9 mouse cellular contexts compared by ENCODE assay signal in the genomic region with DNA sequence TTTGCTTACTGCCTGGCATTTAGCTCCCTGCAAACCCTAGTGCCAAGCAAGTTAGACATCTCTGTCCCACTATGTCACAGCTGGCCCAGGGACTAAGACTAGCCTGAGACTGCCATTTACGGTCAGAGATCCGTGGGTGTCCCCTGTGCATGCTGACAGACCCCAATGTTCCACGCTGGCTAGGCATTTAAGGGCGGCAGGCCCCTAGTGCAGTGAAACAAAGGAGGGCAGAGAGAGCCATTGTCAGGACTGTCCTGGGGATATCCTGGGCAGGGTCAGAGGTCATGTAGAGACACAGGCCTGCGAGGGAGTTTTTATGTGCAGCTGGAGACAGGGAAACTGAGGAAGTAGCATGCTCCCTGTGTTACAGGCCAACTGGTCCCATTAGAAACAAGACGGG. TPM values are rescaled to one million over a fixed set of nuclear protein-coding genes. Genes with fewer than 3 reads are reported as not detected.
DNase-seq lines count a peak whose midpoint lies in the region; ATAC-seq lines count a peak whose summit lies in the region.
"Had no signal": no experiment of that assay in that cellular context is flagged by ENCODE, and none has a peak within 500 bp of the region (broad histone marks: within the 10 kb centered on the region; RNA-seq: fewer than 3 reads in every experiment).

No protein-coding gene starts in this region.

- no peaks in the 10 kb centered on the region for H3K9me3 ChIP-seq in heart, embryonic 13.5 days
- no peaks in the 10 kb centered on the region for H3K9me3 ChIP-seq in midbrain, embryonic 10.5 days (replicated peaks)
- no peaks in the 10 kb centered on the region for H3K9me3 ChIP-seq in midbrain, embryonic 11.5 days (ENCODE audit: control insufficient read depth, low read length)
- H3K9me3 ChIP-seq in hindbrain, embryonic 13.5 days = no peaks in the 10 kb centered on the region
- no peaks in the 10 kb centered on the region for H3K9me3 ChIP-seq in neural tube, embryonic 15.5 days (replicated peaks)

- intact Hi-C loops in heart, postnatal 25 days (cut with DNase I) = no loop called here

- 73% methylated on average over 6 of the region's 6 CpGs for WGBS in heart, embryonic 13.5 days
- 39% methylated on average over 6 of the region's 6 CpGs for WGBS in midbrain, embryonic 10.5 days
- WGBS in midbrain, embryonic 11.5 days = 27% methylated on average over 6 of the region's 6 CpGs
- WGBS in hindbrain, embryonic 13.5 days = 22% methylated on average over 6 of the region's 6 CpGs
- WGBS in neural tube, embryonic 15.5 days = 32% methylated on average over 6 of the region's 6 CpGs

- H3K4me1 ChIP-seq in heart, embryonic 13.5 days = peaks cover 96% of the 10 kb centered on the region
- H3K4me1 ChIP-seq in midbrain, embryonic 10.5 days = peaks cover 83% of the 10 kb centered on the region
- peaks cover 34% of the 10 kb centered on the region for H3K4me1 ChIP-seq in midbrain, embryonic 11.5 days (ENCODE audit: control insufficient read depth, insufficient read depth, low read length)
- peaks cover 90% of the 10 kb centered on the region for H3K4me1 ChIP-seq in hindbrain, embryonic 13.5 days (replicated peaks)
- H3K4me1 ChIP-seq in neural tube, embryonic 15.5 days = peaks cover 75% of the 10 kb centered on the region

- peak overlapping the region; percentile 53 for H3K27ac ChIP-seq in heart, embryonic 13.5 days (replicated peaks)
- peak overlapping the region; percentile 71 for H3K27ac ChIP-seq in midbrain, embryonic 10.5 days (replicated peaks)
- no peak overlapping the region for H3K27ac ChIP-seq in midbrain, embryonic 11.5 days (ENCODE audit: low read depth, low read length)
- peak overlapping the region; percentile 71 for H3K27ac ChIP-seq in hindbrain, embryonic 13.5 days
- peak overlapping the region; percentile 63 for H3K27ac ChIP-seq in neural tube, embryonic 15.5 days (replicated peaks)

- H3K4me2 ChIP-seq in heart, embryonic 13.5 days = peak overlapping the region; percentile 92
- no peak overlapping the region for H3K4me2 ChIP-seq in midbrain, embryonic 11.5 days
- H3K4me2 ChIP-seq in hindbrain, embryonic 13.5 days = no peak overlapping the region
- no peak overlapping the region for H3K4me2 ChIP-seq in neural tube, embryonic 15.5 days

- H3K27me3 ChIP-seq in heart, embryonic 13.5 days (replicated peaks) = no peaks in the 10 kb centered on the region
- peaks cover 20% of the 10 kb centered on the region for H3K27me3 ChIP-seq in midbrain, embryonic 10.5 days (ENCODE audit: low read depth, poor library complexity, severe bottlenecking)
- no peaks in the 10 kb centered on the region; the same call in 1 of the 2 replicates for H3K27me3 ChIP-seq in midbrain, embryonic 11.5 days (ENCODE audit: control insufficient read depth, insufficient read depth, low read length)
- no peaks in the 10 kb centered on the region for H3K27me3 ChIP-seq in hindbrain, embryonic 13.5 days
- H3K27me3 ChIP-seq in neural tube, embryonic 15.5 days (replicated peaks) = no peaks in the 10 kb centered on the region

- H3K4me3 ChIP-seq in heart, embryonic 13.5 days = peak overlapping the region; percentile 21
- H3K4me3 ChIP-seq in midbrain, embryonic 10.5 days = peak overlapping the region; percentile 25; the same call in 1 of the 2 replicates
- no peak overlapping the region for H3K4me3 ChIP-seq in midbrain, embryonic 11.5 days (ENCODE audit: low read depth, low read length)
- H3K4me3 ChIP-seq in hindbrain, embryonic 13.5 days = no peak overlapping the region
- no peak overlapping the region for H3K4me3 ChIP-seq in neural tube, embryonic 15.5 days (replicated peaks)

- peaks cover 49% of the 10 kb centered on the region for H3K36me3 ChIP-seq in heart, embryonic 13.5 days
- peaks cover 84% of the 10 kb centered on the region for H3K36me3 ChIP-seq in midbrain, embryonic 10.5 days
- no peaks in the 10 kb centered on the region for H3K36me3 ChIP-seq in midbrain, embryonic 11.5 days (ENCODE audit: control insufficient read depth, insufficient read depth, low read length)
- peaks cover 33% of the 10 kb centered on the region for H3K36me3 ChIP-seq in hindbrain, embryonic 13.5 days
- peaks cover 9% of the 10 kb centered on the region for H3K36me3 ChIP-seq in neural tube, embryonic 15.5 days

- ATAC-seq in heart, embryonic 13.5 days (ENCODE audit: extremely low read depth, insufficient number of reproducible peaks, low FRiP score, low TSS enrichment) = no peak
- ATAC-seq in midbrain, embryonic 11.5 days (ENCODE audit: low FRiP score) = no peak
- no peak for ATAC-seq in hindbrain, embryonic 13.5 days (ENCODE audit: low FRiP score)
- no peak for ATAC-seq in neural tube, embryonic 15.5 days (ENCODE audit: low FRiP score)

- no peak for DNase-seq in heart, postnatal 25 days (ENCODE audit: low spot score)
- DNase-seq in midbrain, embryonic 10.5 days (ENCODE audit: low spot score) = no peak
- DNase-seq in midbrain, embryonic 11.5 days (ENCODE audit: low spot score, missing footprints) = no peak
- no peak for DNase-seq in gastrocnemius, adult 8-10 months (ENCODE audit: low spot score in 2 of 2)
- no peak for DNase-seq in thymus, postnatal 14 days

- peak overlapping the region; percentile 21; the same call in 1 of the 2 replicates for H3K9ac ChIP-seq in heart, embryonic 13.5 days
- no peak overlapping the region for H3K9ac ChIP-seq in midbrain, embryonic 11.5 days (ENCODE audit: low read length)
- peak overlapping the region; percentile 57 for H3K9ac ChIP-seq in hindbrain, embryonic 13.5 days
- H3K9ac ChIP-seq in neural tube, embryonic 15.5 days (replicated peaks) = no peak overlapping the region

RNA-seq across cellular contexts. Expression of a gene that starts 7.0 kb away (rescaled TPM):
- 3.4 and 4.2 TPM in 2 replicates for polyA plus RNA-seq in heart, embryonic 13.5 days (2015; fragmentation: Nextera tagmentation; extraction: Ambion mirVana)
- 1 to 10 TPM; 1.9 to 2.0 TPM for total RNA-seq in heart, postnatal 25 days (2021)
- 12.5 and 13.4 TPM in 2 replicates for polyA plus RNA-seq in midbrain, embryonic 10.5 days (2016; fragmentation: Nextera tagmentation; extraction: Ambion mirVana)
- 4.2 and 6.2 TPM in 2 replicates for polyA plus RNA-seq in midbrain, embryonic 11.5 days (2014; fragmentation: Nextera tagmentation; extraction: Ambion mirVana)
- 3.5 and 4.0 TPM in 2 replicates for polyA plus RNA-seq in hindbrain, embryonic 13.5 days (2015; fragmentation: Nextera tagmentation; extraction: Ambion mirVana)
- polyA plus RNA-seq in neural tube, embryonic 15.5 days (2015; fragmentation: Nextera tagmentation; extraction: Ambion mirVana) = 2.4 and 5.1 TPM in 2 replicates
- total RNA-seq in gastrocnemius, adult 8-10 months (2022) = 1 to 10 TPM; 1.5 to 2.3 (median 2.1) TPM

RNA-seq across cellular contexts. Expression of a gene that starts 12.9 kb away (rescaled TPM):
- 95.6 and 100 TPM in 2 replicates for polyA plus RNA-seq in heart, embryonic 13.5 days (2015; fragmentation: Nextera tagmentation; extraction: Ambion mirVana)
- 10 to 100 TPM; 81.1 to 82.9 TPM for total RNA-seq in heart, postnatal 25 days (2021)
- polyA plus RNA-seq in midbrain, embryonic 10.5 days (2016; fragmentation: Nextera tagmentation; extraction: Ambion mirVana) = 126 and 154 TPM in 2 replicates
- 127 and 135 TPM in 2 replicates for polyA plus RNA-seq in midbrain, embryonic 11.5 days (2014; fragmentation: Nextera tagmentation; extraction: Ambion mirVana)
- polyA plus RNA-seq in hindbrain, embryonic 13.5 days (2015; fragmentation: Nextera tagmentation; extraction: Ambion mirVana) = 243 and 256 TPM in 2 replicates
- 264 and 288 TPM in 2 replicates for polyA plus RNA-seq in neural tube, embryonic 15.5 days (2015; fragmentation: Nextera tagmentation; extraction: Ambion mirVana)
- total RNA-seq in gastrocnemius, adult 8-10 months (2022) = 100 to 1,000 TPM; 124 to 137 (median 129) TPM

RNA-seq across cellular contexts. Expression of a gene that starts 17.1 kb away (rescaled TPM):
- 0.60 and 0.67 TPM in 2 replicates for polyA plus RNA-seq in heart, embryonic 13.5 days (2015; fragmentation: Nextera tagmentation; extraction: Ambion mirVana)
- under 1 TPM; 0.14 to 0.18 TPM for total RNA-seq in heart, postnatal 25 days (2021)
- 1.0 and 1.2 TPM in 2 replicates for polyA plus RNA-seq in midbrain, embryonic 10.5 days (2016; fragmentation: Nextera tagmentation; extraction: Ambion mirVana)
- polyA plus RNA-seq in midbrain, embryonic 11.5 days (2014; fragmentation: Nextera tagmentation; extraction: Ambion mirVana) = 0.34 and 0.61 TPM in 2 replicates
- polyA plus RNA-seq in hindbrain, embryonic 13.5 days (2015; fragmentation: Nextera tagmentation; extraction: Ambion mirVana) = 2.1 and 2.3 TPM in 2 replicates
- 1.8 and 2.8 TPM in 2 replicates for polyA plus RNA-seq in neural tube, embryonic 15.5 days (2015; fragmentation: Nextera tagmentation; extraction: Ambion mirVana)
- under 1 TPM; 0.13 to 0.36 (median 0.22) TPM for total RNA-seq in gastrocnemius, adult 8-10 months (2022)

RNA-seq across cellular contexts. Expression of a gene that starts 23.2 kb away (rescaled TPM):
- polyA plus RNA-seq in heart, embryonic 13.5 days (2015; fragmentation: Nextera tagmentation; extraction: Ambion mirVana) = 1.7 TPM in 1 of 2 replicates, not detected in the other
- total RNA-seq in heart, postnatal 25 days (2021) = not detected
- polyA plus RNA-seq in midbrain, embryonic 10.5 days (2016; fragmentation: Nextera tagmentation; extraction: Ambion mirVana) = 2.0 and 5.5 TPM in 2 replicates
- polyA plus RNA-seq in midbrain, embryonic 11.5 days (2014; fragmentation: Nextera tagmentation; extraction: Ambion mirVana) = 20.6 and 25.6 TPM in 2 replicates
- polyA plus RNA-seq in hindbrain, embryonic 13.5 days (2015; fragmentation: Nextera tagmentation; extraction: Ambion mirVana) = 20.6 and 22.0 TPM in 2 replicates
- polyA plus RNA-seq in neural tube, embryonic 15.5 days (2015; fragmentation: Nextera tagmentation; extraction: Ambion mirVana) = 22.7 and 23.6 TPM in 2 replicates
- not detected for total RNA-seq in gastrocnemius, adult 8-10 months (2022)
- total RNA-seq: left cerebral cortex, postnatal 25 days had no signal

RNA-seq across cellular contexts. Expression of a gene that starts 25.1 kb away (rescaled TPM):
- polyA plus RNA-seq in heart, embryonic 13.5 days (2015; fragmentation: Nextera tagmentation; extraction: Ambion mirVana) = 41.8 and 42.1 TPM in 2 replicates
- total RNA-seq in heart, postnatal 25 days (2021) = 10 to 100 TPM; 49.2 to 50.7 TPM
- polyA plus RNA-seq in midbrain, embryonic 10.5 days (2016; fragmentation: Nextera tagmentation; extraction: Ambion mirVana) = 69.8 and 70.8 TPM in 2 replicates
- polyA plus RNA-seq in midbrain, embryonic 11.5 days (2014; fragmentation: Nextera tagmentation; extraction: Ambion mirVana) = 39.7 and 45.7 TPM in 2 replicates
- polyA plus RNA-seq in hindbrain, embryonic 13.5 days (2015; fragmentation: Nextera tagmentation; extraction: Ambion mirVana) = 55.3 and 58.3 TPM in 2 replicates
- 44.9 and 46.7 TPM in 2 replicates for polyA plus RNA-seq in neural tube, embryonic 15.5 days (2015; fragmentation: Nextera tagmentation; extraction: Ambion mirVana)
- 10 to 100 TPM; 30.8 to 37.1 (median 32.9) TPM for total RNA-seq in gastrocnemius, adult 8-10 months (2022)

Comparison
In these comparisons a context has a peak if more than half of its experiments do, and no peak if none do; other contexts are left out.
1. H3K4me3 ChIP-seq: peak in heart, embryonic 13.5 days (single experiment) and midbrain, embryonic 10.5 days (single experiment); none in midbrain, embryonic 11.5 days (single experiment), hindbrain, embryonic 13.5 days (single experiment) and neural tube, embryonic 15.5 days (single experiment).
2. H3K9ac ChIP-seq: peak in heart, embryonic 13.5 days (single experiment) and hindbrain, embryonic 13.5 days (single experiment); none in midbrain, embryonic 11.5 days (single experiment) and neural tube, embryonic 15.5 days (single experiment).